Mouse (Mus musculus) T-cell, adult 66 days (primary cell): ENCODE results near the gene Mrvi1. TPM values are rescaled to one million over a fixed set of nuclear protein-coding genes. Genes with fewer than 3 reads are reported as not detected.

Experiments used
- total RNA-seq, 2 experiments: library from RNA; stranded (reverse); gene quantifications; 3 replicates in 1 of 2; 4 replicates in 1 of 2; pipeline ENCODE4 v1.2.4; 2023

The Mrvi1 gene
- total RNA-seq, result 1 to 10 TPM; 1.8 to 3.3 TPM

GRCm38 (mm10) chr7:110982053-110982705, at the start of gene Mrvi1:
Gene Mrvi1 (minus strand): TSS chr7:110982461.

GRCm38 (mm10) chr7:111028281-111029045, 46.2 kb upstream of the Mrvi1 start, which contains the start of gene Ctr9:
Gene Ctr9 (plus strand): TSS chr7:111028951.

GRCm38 (mm10) chr7:110862751-110863289, 119.4 kb downstream of the Mrvi1 start, which contains the start of gene Lyve1:
Gene Lyve1 (minus strand): TSS chr7:110863239.

GRCm38 (mm10) chr7:110843916-110844874, 138.1 kb downstream of the Mrvi1 start, which contains the start of gene Rnf141:
Gene Rnf141 (minus strand): TSS chr7:110844457.

Other genes starting within 250 kb of the Mrvi1 start
- gene Ampd3, start 214.3 kb downstream of the Mrvi1 start, total RNA-seq, result 10 to 100 TPM; 14.1 to 14.5 TPM
- 10 to 100 TPM; 25.1 to 26.7 TPM for gene Rnf141, start 138.0 kb downstream of the Mrvi1 start, total RNA-seq
- gene Lyve1, start 119.2 kb downstream of the Mrvi1 start, total RNA-seq, result not detected
- gene Ctr9, start 46.5 kb upstream of the Mrvi1 start, total RNA-seq, result 10 to 100 TPM; 59.3 to 67.7 TPM
- gene Eif4g2, start 100.6 kb upstream of the Mrvi1 start, total RNA-seq, result 1,000 to 10,000 TPM; 1,411 to 1,471 TPM